Mouse (Mus musculus): Measurements from ENCODE around the gene Msh5. TPM values are rescaled to one million over a fixed set of nuclear protein-coding genes. Genes with fewer than 3 reads are reported as not detected.

The Msh5 gene
- polyA plus RNA-seq (2017; shearing (Covaris generic)) = 2.2 TPM

DNA sequence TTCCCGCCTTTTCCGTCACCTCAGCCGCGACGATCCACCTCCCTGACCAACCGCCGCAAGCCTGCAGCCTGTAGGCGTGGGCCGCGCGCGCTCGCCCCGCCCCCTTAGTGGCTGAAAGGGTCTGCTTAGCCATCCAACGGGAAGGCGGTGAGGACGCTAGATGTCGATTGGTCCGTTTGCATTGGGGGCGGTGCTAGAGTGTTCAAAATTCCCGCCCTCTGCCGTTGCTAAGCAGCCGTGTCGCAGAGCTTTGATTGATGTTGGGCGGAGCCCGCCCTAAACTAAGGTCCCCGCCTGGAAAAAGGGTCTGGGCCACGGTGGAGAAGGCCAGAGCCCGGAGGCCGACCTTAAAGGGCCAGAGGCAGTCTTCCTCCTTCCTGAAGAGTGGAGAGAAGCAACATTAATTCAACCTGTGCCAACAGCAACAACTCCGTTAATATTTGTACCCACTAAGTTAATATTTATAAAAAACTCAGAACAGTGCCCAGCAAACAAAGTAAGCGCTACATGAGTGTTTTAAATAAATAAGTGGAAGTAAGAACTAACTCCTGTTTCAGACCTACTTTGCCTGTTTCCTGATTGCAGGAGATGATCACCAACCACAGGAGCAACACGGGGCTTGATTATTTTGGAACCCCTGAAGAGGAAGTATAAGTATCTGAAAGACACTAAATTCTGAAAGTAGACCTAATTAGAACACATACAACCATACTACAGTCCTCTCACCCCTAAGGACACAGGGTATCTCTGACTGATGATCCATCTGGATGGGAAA is at the start of gene Msh5:
Gene Msh5, minus strand, starts transcription at position 65 of the 775 bp plus-strand sequence.

DNA sequence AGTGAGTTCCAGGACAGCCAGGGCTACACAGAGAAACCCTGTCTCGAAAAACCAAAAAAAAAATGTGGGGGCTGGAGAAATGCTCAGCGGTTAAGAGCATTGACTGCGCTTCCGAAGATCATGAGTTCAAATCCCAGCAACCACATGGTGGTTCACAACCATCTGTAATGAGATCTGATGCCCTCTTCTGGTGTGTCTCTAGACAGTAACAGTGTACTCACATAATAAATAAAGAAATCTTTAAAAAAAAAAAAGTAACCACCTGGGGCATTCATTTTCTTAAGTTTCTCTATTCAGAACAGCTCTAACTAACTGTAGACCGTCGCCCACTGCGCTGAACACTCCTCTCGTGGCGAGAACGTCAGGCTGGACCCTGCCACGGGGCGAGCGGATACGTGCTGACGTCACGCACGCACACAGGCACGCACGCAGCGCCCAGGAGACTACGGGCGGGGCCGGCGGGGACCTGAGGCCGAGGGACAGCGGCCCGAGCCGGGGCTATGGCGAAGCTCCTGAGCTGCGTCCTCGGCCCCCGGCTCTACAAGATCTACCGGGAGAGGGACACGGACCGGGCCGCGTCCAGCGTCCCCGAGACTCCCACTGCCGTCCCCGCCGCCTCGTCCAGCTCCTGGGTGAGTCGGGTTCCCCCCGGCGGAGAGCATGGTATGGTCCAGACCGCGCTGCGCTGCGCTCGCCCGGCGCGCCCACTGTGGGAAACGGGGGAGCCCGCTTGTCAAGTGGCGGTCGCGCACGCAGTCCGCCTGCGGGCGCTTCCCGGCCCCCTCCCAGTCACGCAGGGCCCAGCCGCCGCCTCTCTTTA is 42.5 kb upstream of the Msh5 start, which contains the start of gene Abhd16a:
Gene Abhd16a, plus strand, starts transcription at position 439 of the 820 bp plus-strand sequence.

DNA sequence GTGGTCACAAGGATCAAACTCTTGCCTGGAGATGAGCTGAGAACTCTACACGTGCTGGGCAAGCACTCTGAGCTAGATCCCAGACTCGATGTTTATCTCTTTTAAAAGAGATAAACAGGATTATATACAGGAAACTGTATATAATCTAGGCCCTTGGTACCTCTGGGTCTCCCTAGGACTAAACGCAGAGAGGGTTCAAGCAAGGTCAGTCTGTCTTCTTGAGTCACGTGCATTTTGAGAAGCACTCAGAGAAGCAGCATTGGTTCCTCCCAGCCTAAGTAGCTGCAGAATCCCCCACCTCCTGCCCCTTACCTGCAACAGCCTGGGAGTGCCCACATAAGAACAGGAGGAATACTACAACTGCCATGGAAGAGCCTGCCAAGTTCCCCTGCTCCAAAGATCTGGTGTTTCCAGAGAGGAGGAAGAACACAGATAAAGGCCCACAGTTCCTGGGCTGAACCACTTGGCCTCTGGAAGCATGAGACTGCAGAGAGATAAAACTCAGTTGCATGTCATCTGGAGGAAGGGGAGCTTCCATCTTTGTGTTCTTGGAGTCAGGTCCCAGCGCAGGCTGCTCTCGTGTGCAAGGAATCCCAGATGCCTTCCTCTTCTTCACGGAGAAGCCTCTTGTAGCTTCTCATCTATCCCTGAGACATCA is 38.8 kb upstream of the Msh5 start, which contains the start of gene Ly6g6f:
Gene Ly6g6f, minus strand, starts transcription at position 403 of the 658 bp plus-strand sequence.

DNA sequence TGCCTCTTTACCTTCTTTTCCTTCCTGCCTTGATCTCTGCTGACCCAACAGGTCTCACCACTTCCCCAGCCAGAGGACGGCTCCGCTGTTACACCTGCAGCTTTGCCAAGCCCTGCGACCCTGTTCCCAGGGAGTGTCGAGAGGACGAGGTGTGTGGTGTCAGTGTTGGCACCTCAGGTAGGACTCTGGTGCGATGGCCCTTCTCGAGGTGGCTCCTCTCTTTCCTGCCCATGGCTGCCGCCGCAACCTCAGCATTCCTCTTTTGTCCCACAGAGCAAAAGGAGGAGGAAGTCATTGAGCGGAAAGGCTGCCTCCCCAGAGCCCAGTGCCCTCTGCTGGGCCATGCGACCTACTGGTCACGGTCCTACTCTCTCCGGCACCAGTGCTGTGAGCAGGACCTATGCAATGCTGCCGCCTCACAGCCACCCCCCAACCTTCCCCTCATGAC is 31.3 kb upstream of the Msh5 start, which contains the start of gene Ly6g6d:
Gene Ly6g6d, minus strand, starts transcription at position 280 of the 448 bp plus-strand sequence.

DNA sequence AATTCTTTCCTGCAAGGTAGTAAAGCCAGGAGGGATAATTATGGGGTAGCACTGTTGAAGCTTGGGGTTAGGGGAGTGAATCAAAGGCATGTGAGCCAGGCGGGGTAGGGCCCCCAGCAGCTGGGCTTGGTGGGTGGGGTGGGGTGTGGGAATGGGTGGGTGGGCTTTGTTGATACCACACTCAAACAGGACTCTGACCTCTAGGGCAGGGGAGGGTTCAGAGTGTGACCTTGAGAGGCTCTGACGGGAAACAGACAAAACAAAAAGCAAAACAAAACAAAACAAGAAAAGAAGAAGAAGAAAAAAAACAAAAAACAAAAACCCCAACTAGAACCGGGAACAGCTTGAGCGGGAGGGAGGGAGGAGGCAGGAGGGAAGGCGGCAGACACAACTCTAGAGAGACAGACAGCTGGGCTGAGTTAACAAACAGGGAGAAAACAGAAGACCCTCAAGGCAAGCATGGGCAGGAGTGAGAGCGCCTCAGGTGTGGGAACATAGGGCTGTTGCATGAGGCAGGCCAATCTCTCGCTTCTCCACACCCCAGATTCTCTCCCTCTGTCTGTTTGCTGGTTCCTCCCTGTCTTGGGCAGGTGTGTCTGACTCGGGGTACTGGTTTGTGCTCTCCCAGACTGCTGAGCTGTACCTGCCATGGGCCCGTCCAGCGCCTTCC is 30.1 kb upstream of the Msh5 start, which contains the start of gene Ly6g6e:
Gene Ly6g6e, plus strand, starts transcription at position 396 of the 670 bp plus-strand sequence.

DNA sequence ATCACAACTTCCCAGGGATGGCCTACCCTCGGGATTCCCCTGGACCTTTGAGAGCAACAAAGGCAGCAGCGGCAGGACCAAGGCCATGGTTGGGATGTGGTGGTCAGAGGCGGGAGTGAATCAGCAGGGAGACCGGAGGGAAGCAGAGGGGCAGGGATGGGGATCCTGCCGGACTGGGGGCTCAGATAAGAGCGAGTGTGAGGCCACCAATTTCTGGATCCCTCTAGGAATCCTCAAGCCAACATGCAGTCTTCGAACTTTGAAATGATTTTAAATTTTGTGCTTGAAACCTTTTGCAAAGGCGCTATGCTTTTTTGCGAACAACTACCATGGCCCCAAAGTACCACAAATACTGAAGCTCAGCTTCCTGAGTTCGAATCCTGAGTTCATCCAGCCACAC is 19.5 kb upstream of the Msh5 start, which contains the start of gene Mpig6b:
Gene Mpig6b, minus strand, starts transcription at position 101 of the 400 bp plus-strand sequence.

DNA sequence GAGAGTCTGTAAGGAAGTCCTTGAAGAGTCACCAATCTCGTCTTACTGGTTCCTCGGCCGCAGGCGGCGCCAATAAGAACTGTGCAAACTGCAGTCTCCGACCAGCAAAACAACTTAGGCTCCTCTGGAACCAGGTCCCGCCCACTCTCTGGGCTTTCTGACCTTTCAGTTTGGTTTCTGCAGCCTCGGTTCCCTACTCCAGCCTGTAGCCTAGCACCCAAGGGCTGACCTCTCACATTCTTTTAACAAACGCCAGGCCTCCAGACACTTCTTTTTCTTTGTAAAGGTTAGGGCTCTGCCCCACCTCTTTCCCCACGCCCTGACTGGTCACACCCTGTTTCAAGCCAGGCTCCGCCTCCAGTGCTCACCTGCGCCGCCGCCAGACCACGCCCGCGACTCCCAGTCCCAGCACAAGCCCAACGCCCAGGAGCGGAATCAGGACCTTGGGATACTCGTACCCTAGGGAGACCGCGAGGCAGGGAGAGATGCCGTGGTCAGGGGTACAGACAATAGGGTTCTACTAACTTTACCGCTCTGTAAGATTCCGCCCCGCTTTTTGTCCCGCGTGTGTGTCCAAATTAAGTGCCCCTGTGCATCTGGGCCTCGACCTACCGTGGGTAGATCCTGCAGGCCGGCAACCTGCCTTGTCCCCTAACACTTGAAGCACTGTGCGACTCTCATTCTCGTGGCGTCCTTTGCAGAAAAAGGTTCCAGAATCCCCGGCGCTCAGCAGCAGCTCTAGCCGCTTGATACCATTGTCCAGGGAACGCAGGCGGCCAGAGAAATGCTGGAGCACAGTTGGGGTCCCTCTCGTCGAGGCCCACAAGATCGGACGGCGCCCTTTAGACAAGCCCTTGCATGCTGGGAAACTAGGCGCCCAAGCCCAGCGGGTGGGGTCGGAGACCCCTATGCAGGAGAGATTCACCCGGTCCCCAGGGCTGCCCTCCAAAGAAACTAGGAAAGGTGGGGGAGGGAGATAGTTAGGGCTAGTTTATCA is 18.7 kb upstream of the Msh5 start, which contains the start of gene Ly6g6c:
Gene Ly6g6c, plus strand, starts transcription at position 438 of the 997 bp plus-strand sequence.

DNA sequence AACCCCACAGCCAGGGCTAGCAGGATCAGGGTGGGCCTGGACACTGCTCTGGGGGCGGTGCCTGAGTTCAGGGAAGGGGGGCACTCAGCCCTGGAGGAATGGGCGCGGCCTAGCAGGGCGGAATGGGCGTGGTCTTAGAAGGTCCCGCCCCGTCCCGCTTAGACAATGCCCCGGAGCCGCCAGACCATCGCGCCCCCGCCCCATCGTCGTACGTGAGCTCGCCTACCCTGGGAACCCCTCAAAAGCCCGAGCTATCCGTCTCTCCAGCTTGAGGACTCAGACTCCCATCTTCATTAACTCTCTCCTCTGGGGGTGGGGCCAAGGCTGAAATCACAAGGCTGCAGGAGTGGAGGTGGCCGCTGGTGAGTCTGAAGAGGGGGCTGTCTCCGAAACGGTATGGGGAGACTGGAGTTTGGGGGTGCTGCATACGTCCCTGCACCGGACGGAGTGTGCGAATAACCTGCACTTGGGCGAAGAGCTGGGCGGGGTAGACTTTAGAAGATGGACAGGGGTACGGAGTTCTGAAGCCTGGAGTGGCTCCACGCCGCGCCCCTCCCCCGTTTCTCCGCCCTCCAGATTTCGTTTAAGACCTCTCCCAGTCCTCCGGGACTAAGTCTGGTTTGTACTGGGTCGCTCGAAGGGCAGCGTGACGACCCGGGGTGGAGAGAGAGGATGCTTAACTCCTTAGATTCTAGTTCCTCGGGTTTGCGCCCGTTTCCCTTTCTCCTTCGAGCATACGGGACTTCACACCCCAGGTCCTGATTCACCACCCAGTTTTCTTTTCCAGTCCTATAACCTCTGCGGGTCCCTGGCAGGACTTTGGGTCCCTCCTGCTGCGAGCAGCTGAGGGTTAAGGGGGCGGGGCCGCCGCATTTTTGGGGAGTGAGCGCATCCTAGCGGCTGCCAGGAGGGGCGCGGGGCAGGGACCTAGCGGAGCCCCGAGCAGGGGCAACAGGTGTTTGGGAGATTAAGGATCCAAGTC is 12.7 kb upstream of the Msh5 start, which contains the start of gene Ddah2:
Gene Ddah2, plus strand, starts transcription at position 125 of the 982 bp plus-strand sequence.

DNA sequence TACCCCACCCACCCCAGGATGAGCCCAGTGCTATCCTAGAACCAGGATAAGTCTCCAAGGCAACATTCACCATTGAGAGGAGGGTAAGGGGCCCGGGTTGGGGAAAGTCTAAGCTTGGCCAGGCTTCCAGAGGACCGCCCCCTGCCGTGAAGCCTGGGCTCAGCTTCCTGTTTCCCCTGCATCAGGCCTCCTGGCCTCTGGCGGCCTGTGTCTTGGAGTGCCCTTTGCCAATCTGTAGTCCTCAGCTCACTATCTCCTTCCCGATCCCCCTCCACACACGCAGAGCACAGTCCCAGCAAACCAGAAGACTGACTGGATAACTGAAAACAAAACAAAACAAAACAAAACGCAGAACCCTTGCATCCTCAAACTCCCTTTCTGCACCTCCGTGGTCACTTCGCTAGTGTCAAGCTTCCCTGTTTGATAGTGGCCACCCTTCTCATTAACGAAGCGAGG is 3.0 kb upstream of the Msh5 start, which contains the start of gene Clic1:
Gene Clic1, plus strand, starts transcription at position 406 of the 456 bp plus-strand sequence.

DNA sequence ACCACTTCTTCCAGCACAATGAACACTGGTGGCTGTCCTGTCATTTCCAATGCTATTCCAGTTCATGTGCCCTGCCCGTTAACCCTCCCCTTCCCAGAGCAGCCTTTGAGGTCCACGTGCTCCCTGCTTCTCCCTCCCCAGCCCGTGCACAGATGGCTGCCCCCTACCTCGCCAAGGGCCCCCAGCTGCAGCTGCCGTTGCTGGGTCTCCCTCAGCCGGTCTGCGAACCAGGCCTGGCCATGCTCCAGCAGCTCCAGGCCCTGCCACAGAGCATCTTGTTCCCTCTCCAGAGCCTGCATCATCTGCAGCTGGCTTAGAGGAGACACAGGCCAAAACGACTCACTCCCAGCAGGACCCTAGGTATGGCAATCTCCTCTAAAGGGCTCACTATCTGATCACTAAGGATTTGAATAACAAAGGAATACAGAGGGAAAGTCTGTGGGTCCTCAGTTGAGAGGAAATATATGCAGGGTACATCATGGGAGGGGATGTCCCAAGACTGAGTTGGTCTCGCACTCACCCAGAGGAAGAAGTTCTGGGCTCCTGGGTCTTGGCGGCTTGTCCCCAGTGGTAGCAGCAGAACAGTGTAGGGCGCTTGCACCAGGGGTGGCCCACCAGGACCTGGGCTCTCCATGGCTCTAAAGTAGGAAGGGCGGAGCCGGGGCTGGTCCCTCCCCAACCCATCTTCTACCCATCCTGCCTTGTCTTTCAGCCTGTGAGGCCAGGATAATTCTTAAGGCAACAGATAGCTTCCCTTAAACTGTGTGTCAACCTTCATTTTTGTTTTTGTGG is 19.1 kb downstream of the Msh5 start, which contains the start of gene Sapcd1:
Gene Sapcd1, minus strand, starts transcription at position 740 of the 792 bp plus-strand sequence.

DNA sequence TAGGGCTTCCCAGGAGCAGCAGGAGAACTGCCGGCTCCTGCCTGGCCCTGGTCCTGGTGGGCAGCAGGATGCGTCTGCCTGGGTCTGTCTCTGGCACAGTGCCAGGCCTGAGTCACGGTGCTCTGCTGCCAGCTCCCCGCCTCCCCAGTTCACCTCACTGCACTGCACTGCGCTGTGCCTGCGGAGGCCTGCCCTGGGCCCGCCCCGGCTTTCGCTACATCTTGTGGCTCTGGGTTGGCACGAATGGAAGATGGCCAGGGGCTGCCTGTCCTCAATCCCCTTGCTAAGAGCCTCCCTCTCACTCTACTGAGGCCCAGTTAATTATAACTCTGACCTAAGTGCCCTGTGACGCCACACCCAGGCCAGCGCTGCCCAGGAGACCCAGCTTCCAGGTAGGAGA is 30.2 kb downstream of the Msh5 start, which contains the start of gene Vwa7:
Gene Vwa7, plus strand, starts transcription at position 204 of the 400 bp plus-strand sequence.

DNA sequence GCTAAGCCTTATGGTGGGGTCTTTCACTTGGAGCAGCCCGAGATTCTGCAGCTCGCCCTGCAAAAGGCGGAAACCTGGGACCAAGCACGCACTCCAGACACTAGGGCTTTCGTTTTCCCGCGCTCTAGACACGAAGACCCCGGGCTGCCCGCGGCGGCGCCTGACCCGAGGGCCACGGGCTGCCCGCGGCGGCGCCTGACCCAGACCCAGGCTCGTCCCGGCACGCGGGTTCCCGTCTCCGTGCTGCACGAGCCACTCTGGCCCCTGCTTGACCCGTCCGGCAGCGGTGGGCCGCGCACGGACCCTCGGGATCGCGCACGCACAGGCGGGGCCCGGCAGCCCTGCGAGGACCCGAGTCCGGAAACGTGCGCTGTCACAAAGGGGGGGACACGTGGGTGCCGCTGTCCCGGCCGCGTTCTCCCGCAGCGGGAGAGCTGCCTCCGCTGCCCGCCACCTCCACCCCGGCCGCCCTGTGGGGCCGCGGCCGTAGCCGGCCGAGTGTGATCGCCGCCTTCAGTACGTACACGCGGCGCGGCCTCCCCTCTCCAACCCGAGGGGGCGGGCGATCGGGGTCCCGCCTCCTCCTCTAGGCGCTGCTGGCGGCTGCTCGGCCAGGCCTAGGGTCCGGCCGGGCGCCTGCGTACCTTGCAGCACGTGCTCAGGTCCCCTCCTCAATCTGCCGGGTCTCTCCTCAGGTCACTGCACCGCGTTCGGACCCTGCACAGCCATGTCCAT is 45.7 kb downstream of the Msh5 start, which contains the start of gene Vars:
Gene Vars, plus strand, starts transcription at position 271 of the 735 bp plus-strand sequence.

DNA sequence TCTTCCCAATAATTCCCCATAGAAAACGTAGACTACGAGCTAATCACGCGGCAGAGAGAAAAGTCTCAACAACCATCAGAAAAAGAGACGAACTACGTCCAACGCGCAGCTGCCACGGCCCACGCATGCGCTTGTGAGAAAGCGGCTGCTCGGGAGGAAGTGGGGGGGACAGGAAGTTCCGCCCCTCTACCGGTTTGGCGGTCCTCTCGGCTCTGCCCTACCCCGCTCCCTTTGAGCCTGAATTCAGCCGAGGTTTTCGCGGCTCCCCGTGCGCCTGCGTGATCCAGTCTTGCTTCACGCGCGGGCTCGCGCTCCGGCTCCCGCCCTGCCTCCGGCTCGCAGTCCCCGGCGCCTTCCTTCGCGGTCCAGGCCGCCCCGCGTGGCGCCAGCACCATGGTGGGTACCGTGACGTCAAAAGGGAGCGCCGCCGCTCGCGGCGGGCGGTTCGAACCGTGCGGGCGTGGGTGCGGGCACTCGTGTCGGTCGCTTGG is 64.8 kb downstream of the Msh5 start, which contains the start of gene Lsm2:
Gene Lsm2, plus strand, starts transcription at position 173 of the 491 bp plus-strand sequence.

All from effector memory CD4-positive, alpha-beta T cell, adult 7 months (primary cell).